Mouse (Mus musculus) layer of hippocampus, adult 9-11 months (tissue): ENCODE measurements at regions not wholly inside any gene's neighbourhood (a gene's known extent, or its start where the extent isn't known, plus 50 kb on each side); places are given as distances from the start of the nearest gene placed in this dataset.
A peak's percentile ranks its signal among the peaks of the same experiment; 100 is the strongest.

Source experiments
- DNase-seq: peaks from one replicate; pipeline ENCODE4 v3.0.0; 2022

DNA sequence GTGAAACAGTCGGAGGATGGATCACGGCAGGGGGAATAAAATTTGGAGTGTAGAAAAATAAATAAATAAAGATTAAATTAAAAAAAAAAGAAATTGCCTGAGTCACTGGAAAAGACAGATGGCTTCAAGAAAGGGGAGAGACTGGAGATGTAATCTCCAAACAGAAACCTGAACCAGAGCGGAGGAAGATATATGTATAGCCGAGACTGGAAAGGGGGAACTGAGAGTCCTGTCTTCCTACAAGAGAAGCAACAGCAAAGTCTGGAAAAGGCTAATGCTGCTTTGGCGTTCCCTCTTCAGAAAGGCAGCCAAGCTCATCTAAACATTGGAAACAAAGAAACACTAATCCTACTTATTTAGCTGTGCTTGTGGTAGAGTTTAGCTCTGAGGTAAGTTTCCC is 619.6 kb downstream of the Pom121l12 start:
- no peak for DNase-seq

DNA sequence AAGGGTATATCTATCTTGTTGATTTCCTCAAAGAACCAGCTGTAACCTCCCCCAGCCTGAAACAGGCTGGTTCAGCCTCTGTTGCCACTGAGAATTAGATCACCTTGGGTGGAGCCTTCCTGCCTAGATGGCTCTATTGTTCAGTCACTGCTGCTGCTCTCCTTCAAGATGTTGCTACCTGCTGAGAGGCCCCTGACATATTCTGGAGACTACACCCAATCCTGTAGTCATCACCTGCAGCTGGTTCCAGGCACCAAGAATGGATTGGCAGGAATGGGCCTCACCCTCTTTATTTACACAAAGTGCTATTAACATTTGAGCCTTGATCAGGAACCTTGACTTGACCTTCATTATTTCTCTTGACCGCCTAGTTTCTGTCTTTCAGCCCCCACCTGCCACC is 622.8 kb downstream of the Pom121l12 start:
- no peak for DNase-seq

DNA sequence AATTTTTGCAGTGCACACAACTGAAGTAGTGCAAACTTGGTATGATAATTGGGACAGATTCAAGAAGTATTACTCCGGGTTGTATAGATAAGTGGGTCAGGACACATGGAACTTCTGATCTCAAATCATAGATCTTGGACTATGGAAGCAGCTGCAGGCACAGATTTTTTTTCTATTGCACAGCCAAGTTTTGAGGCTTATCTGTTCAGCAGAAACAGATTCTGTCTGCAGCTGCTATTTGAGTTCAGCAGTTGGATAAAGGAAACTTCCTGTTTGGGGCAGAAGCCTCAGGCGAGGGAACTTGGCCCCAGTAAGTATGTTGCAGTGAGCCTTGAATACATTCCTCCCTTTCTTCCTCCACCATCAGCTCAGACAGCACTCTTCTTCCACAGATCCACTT is 650.9 kb downstream of the Pom121l12 start:
- DNase-seq, result no peak

DNA sequence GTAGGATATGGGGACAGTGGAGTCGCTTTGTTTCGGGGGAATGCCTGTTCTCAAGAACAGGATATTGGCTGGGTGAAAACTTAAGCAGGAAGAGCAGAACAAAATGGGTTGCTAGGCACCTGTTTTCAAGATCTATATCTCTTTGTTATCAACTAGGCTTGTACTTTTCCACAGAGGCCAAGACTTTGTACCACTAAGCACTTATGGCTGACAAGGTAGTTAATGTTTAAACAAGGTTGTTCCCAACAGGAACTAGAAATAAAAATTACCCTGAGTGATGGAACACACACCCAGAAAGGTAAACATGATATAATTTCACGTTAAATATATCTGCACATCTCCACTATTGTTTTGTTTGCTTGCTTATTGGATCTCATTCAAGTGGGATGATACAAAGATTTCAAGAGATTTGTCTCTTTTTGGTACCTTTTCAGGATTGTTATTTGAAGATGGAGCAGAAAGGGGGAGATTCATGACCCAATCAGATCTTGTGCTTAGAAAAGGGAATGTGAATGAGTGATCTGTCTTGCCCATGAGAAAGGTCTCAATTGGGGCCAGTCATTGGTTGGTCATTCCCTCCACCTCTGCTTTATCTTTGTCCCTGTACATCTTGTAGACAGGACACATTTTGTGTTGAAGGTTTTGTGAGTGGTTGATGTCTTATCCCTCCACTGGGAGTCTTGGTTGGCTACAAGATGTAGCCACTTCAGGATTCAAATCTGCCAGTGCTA is 675.1 kb downstream of the Pom121l12 start:
- no peak for DNase-seq

DNA sequence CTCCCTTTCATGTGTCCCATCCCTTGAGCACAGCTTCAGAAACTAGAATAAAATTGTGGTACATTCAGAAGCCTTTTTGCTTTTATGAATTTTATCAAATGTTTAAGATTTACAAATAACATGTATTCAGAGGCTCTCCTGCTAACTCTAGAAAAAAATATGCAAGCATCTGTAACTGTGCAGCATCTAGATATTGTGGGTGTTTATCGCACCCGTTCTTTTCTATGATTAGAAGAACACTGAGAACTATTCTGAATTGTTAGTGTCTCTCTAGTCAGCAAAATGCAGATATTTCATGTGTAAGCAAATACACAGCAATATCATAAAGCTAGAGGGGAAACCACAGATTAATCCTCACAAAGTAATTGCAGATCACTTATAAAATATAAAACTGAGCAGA is 709.4 kb downstream of the Pom121l12 start:
- peak; percentile 14 for DNase-seq
